Mouse (Mus musculus) heart, embryonic 14.5 days (tissue): Measurements from ENCODE around the gene Ccr8. TPM values are rescaled to one million over a fixed set of nuclear protein-coding genes. Genes with fewer than 3 reads are reported as not detected.
A peak's percentile ranks its signal among the peaks of the same experiment; 100 is the strongest.

Source experiments
- ATAC-seq: fragments of 200-750 bp; cut with Nextera tagmentation; 2 replicates; pipeline ENCODE4 v1.8.0; 2017; ENCODE audit warnings: low read depth, moderate TSS enrichment; ENCODE audit not compliant: insufficient number of reproducible peaks, insufficient read depth, low FRiP score
- H3K27ac ChIP-seq, 2 experiments: fragments of 200-500 bp in 1 of 2; fragments of 300-500 bp in 1 of 2; sonication (generic) in 1 of 2; replicated peaks in 1 of 2; 2 replicates each; pipeline ENCODE4 v1.5.1; 2012 to 2014; ENCODE audit warnings: low read depth in 2 of 2, low read length in 2 of 2, control low read depth in 1 of 2, mild to moderate bottlenecking in 1 of 2, mixed read lengths in 1 of 2; ENCODE audit not compliant: control insufficient read depth in 1 of 2, insufficient read depth in 1 of 2
- H3K27me3 ChIP-seq: fragments of 300-500 bp; sonication (generic); 2 replicates; pipeline ENCODE4 v1.6.1; 2014; ENCODE audit warnings: mild to moderate bottlenecking, low read length, control low read depth; ENCODE audit not compliant: control insufficient read depth, insufficient read depth
- H3K36me3 ChIP-seq: fragments of 300-500 bp; sonication (generic); 2 replicates; pipeline ENCODE4 v1.6.1; 2014; ENCODE audit warnings: mild to moderate bottlenecking, control low read depth, low read length, mixed read lengths; ENCODE audit not compliant: control insufficient read depth, insufficient read depth
- H3K4me1 ChIP-seq, 2 experiments: fragments of 200-500 bp in 1 of 2; fragments of 300-500 bp in 1 of 2; sonication (generic) in 1 of 2; 2 replicates each; pipeline ENCODE4 v1.6.1; 2012 to 2014; ENCODE audit warnings: low read length in 2 of 2, control low read depth in 1 of 2, mixed read lengths in 1 of 2; ENCODE audit not compliant: control insufficient read depth in 2 of 2, insufficient read depth in 2 of 2
- H3K4me2 ChIP-seq: fragments of 300-500 bp; sonication (generic); 2 replicates; pipeline ENCODE4 v1.6.1; 2014; ENCODE audit warnings: mild to moderate bottlenecking, low read length
- H3K4me3 ChIP-seq, 2 experiments: fragments of 200-500 bp in 1 of 2; fragments of 300-500 bp in 1 of 2; sonication (generic) in 1 of 2; 2 replicates each; pipeline ENCODE4 v1.5.1; 2012 to 2014; ENCODE audit warnings: low read length in 2 of 2, mild to moderate bottlenecking in 2 of 2, control low read depth in 1 of 2, low read depth in 1 of 2, moderate library complexity in 1 of 2; ENCODE audit not compliant: control insufficient read depth in 1 of 2, insufficient read depth in 1 of 2
- H3K9ac ChIP-seq: fragments of 300-500 bp; sonication (generic); 2 replicates; pipeline ENCODE4 v1.6.1; 2014; ENCODE audit warnings: mild to moderate bottlenecking, low read length
- H3K9me3 ChIP-seq: fragments of 300-500 bp; sonication (generic); 2 replicates; pipeline ENCODE4 v1.6.1; 2016; ENCODE audit warnings: low read length, control low read depth; ENCODE audit not compliant: control insufficient read depth
- WGBS: fragments of 180-500 bp; shearing (Covaris S2); extraction: QIAGEN DNeasy Blood & Tissue Kit; methylation state at CpG from one replicate; pipeline ENCODE4 v1.1.7; 2014; 5-methylcytosine and 5-hydroxymethylcytosine counted together
- polyA plus RNA-seq: library from polyadenylated mRNA; unstranded; fragments of >200 nt; fragmentation: Nextera tagmentation; extraction: Ambion mirVana; gene quantifications from 2 replicates; pipeline ENCODE4 v1.2.1, GENCODE M21; 2014

The Ccr8 gene
- polyA plus RNA-seq, 1 experiment from 2014 or later: not detected

DNA sequence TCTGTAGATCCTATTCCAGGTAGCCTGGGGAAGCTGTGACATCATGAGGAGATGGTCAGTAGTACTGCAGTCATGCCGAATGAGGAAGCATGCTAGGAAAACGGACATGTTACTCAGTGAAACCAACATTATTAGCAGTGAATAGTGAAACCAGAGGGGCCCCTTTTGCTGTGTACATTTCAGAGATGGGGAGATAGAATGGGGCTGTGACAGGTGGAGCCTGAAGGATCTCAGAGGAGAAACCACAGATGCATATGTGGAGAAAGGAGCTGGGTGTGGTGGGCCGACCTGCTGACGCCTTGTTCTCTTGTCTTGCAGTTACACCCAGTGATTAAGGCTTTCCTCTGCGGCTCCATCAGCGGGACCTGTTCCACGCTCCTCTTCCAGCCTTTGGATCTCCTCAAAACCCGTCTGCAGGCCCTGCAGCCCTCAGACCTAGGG lies 24.3 kb downstream of the Ccr8 start:
- no peak for ATAC-seq
- Histone ChIP-seq H3K4me2 (no peak overlapping the region), H3K4me1 (peaks cover 4 to 11% of the 10 kb centered on the region in 2 experiments), H3K9ac (no peak overlapping the region), H3K27me3 (no peaks in the 10 kb centered on the region), H3K36me3 (peaks cover 39% of the 10 kb centered on the region), H3K9me3 (no peaks in the 10 kb centered on the region), H3K4me3 (no peak overlapping the region), H3K27ac (no peak overlapping the region)
- WGBS: 81% methylated on average over 8 of the region's 8 CpGs

DNA sequence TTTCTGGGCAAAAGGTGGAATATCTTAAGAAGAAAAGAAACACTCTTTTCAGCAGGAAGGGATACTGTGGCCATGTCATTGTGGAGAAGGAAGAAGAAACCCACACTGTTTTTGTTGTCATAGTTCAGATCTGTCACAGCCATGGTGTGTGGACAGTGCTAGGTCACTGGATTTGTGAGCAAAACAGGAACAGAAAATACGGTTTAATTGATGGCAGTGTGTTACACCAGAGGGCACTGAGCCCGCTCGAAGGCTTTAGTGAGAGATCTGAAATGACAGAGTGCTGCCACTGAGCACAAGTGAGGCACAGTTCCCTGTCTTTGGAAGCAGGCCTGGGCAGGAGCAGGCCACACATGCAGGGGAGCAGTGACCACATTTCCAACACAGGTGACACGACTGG lies 26.3 kb downstream of the Ccr8 start:
- peaks cover 4 to 8% of the 10 kb centered on the region in 2 experiments; a peak in 3 of 4 replicates for H3K4me1 ChIP-seq
- no peak overlapping the region for H3K4me2 ChIP-seq
- no peak overlapping the region for H3K27ac ChIP-seq
- H3K9me3 ChIP-seq: no peaks in the 10 kb centered on the region
- H3K27me3 ChIP-seq: no peaks in the 10 kb centered on the region
- H3K36me3 ChIP-seq: peaks cover 54% of the 10 kb centered on the region
- no peak for ATAC-seq
- WGBS: 86% methylated on average over 4 of the region's 4 CpGs
- no peak overlapping the region for H3K9ac ChIP-seq
- no peak overlapping the region for H3K4me3 ChIP-seq

DNA sequence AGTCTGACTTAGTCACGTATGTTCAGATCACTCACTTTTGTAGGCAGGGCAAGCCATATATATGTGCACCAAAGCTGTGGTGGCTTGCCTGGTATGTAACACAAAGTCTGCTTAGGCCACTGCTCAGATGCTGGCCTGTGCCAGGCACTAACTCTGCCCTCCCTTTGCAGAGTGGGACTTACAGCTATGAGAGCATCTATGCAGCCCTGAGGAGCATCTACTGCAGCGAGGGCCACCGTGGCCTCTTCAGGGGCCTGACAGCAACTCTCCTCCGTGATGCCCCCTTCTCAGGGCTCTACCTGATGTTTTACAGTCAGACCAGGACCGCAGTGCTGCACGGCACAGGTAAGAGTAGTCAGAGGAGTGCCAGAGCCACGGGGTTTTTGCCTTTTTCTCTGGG lies 28.6 kb downstream of the Ccr8 start:
- no peak overlapping the region for H3K9ac ChIP-seq
- no peak overlapping the region for H3K27ac ChIP-seq
- no peak overlapping the region for H3K4me2 ChIP-seq
- peaks cover 66% of the 10 kb centered on the region for H3K36me3 ChIP-seq
- 92% methylated on average over 7 of the region's 7 CpGs for WGBS
- no peaks in the 10 kb centered on the region for H3K9me3 ChIP-seq
- ATAC-seq: no peak; the same call in 1 of the 2 replicates
- peaks cover 2 to 6% of the 10 kb centered on the region in 2 experiments; a peak in 3 of 4 replicates for H3K4me1 ChIP-seq
- no peaks in the 10 kb centered on the region for H3K27me3 ChIP-seq
- no peak overlapping the region for H3K4me3 ChIP-seq

DNA sequence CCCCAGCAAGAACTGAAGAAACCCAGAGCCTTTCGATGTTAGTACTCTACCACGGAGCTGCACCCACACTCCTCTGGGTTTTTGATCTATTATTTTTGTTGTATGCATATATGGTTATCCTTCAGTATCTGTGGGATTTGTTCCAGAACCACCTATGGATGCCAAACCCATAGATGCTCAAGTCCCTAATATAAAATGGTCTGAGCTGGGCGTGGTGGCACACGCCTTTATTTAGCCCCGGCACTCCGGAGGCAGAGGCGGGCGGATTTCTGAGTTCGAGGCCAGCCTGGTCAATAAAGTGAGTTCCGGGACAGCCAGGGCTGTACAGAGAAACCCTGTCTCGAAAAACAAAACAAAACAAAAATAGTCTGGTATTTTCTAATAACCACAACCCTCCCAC lies 35.0 kb downstream of the Ccr8 start:
- peaks cover 56% of the 10 kb centered on the region for H3K36me3 ChIP-seq
- peak overlapping the region; percentile 77 to 84; a peak in 3 of 4 replicates for H3K27ac ChIP-seq
- peaks cover 7 to 12% of the 10 kb centered on the region in 2 experiments for H3K4me1 ChIP-seq
- H3K9ac ChIP-seq: peak overlapping the region; percentile 74
- H3K9me3 ChIP-seq: no peaks in the 10 kb centered on the region
- peak overlapping the region; percentile 72 for H3K4me2 ChIP-seq
- WGBS: 51% methylated on average over 11 of the region's 11 CpGs
- peak overlapping the region; percentile 42 to 96; a peak in 3 of 4 replicates for H3K4me3 ChIP-seq
- no peaks in the 10 kb centered on the region for H3K27me3 ChIP-seq
- no peak for ATAC-seq

DNA sequence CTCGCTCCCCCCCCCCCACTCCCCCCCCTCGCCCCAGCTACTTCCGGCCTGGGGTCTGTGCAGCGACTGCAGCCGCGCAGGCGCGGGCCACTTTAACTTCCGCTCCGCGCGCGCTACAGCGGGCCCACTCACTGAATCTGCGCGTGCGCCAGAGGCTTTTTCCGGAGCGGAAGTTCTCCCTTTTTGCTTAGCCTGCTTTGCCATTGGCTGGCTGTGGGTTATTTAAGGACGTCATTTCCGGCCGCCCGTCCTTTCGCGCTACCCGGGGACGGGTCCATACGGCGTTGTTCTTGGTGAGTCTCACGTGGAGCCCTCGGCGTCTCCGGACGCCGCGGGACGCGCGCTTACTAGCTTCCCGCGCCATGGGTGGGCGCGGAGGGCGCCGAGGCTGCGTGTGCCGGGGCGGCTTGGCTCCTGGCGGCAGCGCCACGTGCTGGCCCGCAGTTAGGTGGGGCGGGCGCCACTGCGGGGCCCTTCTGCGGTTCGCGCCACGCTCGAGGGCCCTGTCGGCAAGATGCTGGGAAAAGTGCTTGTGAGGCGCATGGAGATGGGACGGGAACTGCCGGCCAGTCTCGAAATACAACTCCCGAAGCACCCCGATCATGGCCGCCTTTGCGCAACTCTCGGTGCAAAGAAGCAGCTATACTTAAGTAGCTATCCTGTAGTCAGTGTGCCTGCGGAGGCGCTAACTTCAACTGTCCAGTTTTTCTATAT lies 35.8 kb downstream of the Ccr8 start, which contains the start of gene Rpsa:
Gene Rpsa, plus strand, starts transcription at position 152 of the 714 bp plus-strand sequence.
- Histone ChIP-seq H3K9me3 (no peaks in the 10 kb centered on the region), H3K27me3 (no peaks in the 10 kb centered on the region), H3K9ac (peak within 1 kb of the TSS; percentile 100), H3K27ac (peak within 1 kb of the TSS; percentile 83 to 92), H3K4me2 (peak within 1 kb of the TSS; percentile 83), H3K4me1 (peaks cover 7 to 12% of the 10 kb centered on the region in 2 experiments), H3K36me3 (peaks cover 59% of the 10 kb centered on the region), H3K4me3 (peak within 1 kb of the TSS; percentile 77 to 96)
- under 1% methylated on average over 72 of the region's 72 CpGs for WGBS
- ATAC-seq: peak; percentile 97

DNA sequence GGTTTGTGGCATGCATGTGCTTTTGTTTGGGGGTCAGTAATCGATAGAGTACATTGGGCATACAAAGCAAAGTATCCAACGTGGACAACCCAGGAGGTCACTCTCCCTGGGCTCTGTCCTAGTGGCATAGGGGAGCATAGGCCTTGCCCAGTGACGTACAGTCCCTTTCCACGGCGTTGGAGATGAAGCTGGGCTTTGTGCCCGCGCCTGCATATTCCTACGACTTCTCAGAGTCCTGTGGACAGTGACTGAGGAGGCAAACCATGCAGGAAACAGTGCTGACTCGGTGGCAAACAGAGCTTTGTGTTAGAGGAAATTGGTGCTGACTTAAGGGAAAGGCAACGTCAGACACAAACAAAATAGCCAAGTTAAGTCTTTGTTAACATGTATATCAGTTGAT lies 37.4 kb downstream of the Ccr8 start:
- Histone ChIP-seq H3K36me3 (peaks cover 48% of the 10 kb centered on the region), H3K27ac (no peak overlapping the region), H3K27me3 (no peaks in the 10 kb centered on the region), H3K9me3 (no peaks in the 10 kb centered on the region), H3K9ac (peak overlapping the region; percentile 100), H3K4me3 (peak overlapping the region; percentile 77 to 96; a peak in 3 of 4 replicates), H3K4me1 (peaks cover 7 to 12% of the 10 kb centered on the region in 2 experiments), H3K4me2 (peak overlapping the region; percentile 83)
- WGBS: 62% methylated on average over 10 of the region's 10 CpGs
- no peak for ATAC-seq

DNA sequence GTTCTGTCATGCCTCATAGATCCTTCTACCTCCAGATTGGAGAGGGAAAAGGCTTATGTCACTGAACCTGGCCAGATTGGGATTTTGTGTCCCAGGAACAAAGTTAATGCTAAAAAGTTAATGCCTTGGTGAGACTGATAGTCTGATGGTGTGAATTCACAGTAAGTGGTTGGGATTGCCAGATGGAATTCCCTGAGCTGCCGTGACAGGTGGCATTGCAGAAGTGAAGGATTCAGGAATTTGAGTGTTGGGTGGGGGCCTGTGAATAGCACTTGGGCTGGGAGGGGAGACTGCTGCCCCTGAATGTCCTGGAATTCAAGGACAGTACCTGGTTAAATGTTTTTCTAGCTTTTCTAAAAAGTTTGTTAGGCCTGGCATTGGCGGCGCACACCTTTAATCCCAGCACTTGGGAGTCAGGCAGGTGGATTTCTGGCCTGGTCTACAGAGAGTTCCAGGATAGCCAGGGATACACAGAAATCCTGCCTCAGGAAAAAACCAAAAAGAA lies 39.9 kb downstream of the Ccr8 start:
- Histone ChIP-seq H3K4me2 (no peak overlapping the region), H3K36me3 (peaks cover 47% of the 10 kb centered on the region)
- ATAC-seq: no peak

More for the DNA sequence above, 39.9 kb downstream of the Ccr8 start:
- 83% methylated on average over 3 of the region's 3 CpGs for WGBS
- no peak overlapping the region for H3K27ac ChIP-seq
- no peaks in the 10 kb centered on the region for H3K9me3 ChIP-seq
- H3K4me1 ChIP-seq: peaks cover 7 to 12% of the 10 kb centered on the region in 2 experiments
- no peak overlapping the region for H3K4me3 ChIP-seq
- no peaks in the 10 kb centered on the region for H3K27me3 ChIP-seq
- H3K9ac ChIP-seq: no peak overlapping the region
